Mouse (Mus musculus): Measurements from ENCODE around the gene Pde11a.

Pde11a gene

GRCm38 (mm10) chr2:76090506-76090905 is 248.1 kb downstream of the Pde11a start:
- DNase-seq (ENCODE audit: low spot score): no peak

DNA sequence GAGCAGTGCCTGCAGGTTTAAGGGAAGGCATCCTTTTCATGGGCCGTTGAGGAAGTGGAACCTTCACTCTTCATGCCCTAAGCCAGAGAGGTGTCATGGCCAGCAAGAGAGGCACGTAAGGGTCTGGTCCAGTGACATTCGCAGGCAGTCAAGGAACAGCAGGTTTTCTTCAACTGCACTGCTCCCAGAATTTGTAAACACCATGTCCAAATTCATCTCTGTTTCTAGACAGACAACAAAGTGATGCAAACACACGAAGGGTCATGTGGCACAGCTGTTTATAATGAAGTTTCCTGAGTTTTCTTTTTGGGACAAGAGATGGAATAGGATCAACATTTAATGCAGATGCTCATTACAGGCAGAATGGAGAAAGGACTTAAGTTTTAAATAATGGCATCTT is 249.7 kb downstream of the Pde11a start:
- DNase-seq (ENCODE audit: low spot score): no peak

DNA sequence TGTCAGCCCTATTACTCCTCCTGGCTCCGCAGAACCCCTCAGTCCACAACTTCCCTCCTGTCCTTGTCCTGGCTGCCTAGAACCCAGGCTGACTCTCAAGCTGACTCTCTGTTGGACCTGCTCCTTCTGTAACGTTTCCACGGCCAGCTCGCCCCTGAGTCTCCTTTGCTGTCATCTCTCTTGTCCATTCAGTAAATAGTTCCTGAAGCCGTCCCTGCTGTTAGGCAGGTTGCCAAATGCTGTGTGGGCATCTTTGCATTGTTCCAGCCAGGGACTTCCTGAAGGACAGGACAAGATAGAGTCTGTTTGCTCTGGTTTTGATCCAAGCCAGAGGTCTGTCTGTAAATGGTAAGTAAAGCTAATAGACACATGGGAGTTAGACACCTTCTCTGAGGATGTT is 250.2 kb downstream of the Pde11a start:
- DNase-seq (ENCODE audit: low spot score): no peak

- DNase-seq (ENCODE audit: low spot score): no peak
Observed at GRCm38 (mm10) chr2:76087170-76087569, 251.4 kb downstream of the Pde11a start.

DNA sequence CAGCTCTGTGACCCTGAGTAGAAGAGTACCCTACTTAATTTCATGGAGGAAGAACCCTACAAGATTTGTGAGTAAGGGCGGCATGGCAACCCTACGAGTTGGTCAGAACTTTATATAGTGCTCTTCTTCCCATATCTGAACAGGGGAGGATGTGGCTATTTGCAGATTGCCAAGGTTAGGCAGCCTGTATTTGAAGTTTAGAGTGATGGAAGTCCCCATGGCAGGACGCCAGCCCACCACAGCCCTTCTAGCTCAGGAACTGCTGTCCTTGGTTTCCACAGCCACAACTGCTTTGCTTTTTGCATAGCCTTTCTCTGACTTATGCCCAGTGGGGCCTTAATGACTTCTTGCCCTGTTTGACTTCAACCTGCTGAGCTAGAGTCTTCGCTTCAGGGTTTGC is 253.6 kb downstream of the Pde11a start:
- no peak for DNase-seq (ENCODE audit: low spot score)

DNA sequence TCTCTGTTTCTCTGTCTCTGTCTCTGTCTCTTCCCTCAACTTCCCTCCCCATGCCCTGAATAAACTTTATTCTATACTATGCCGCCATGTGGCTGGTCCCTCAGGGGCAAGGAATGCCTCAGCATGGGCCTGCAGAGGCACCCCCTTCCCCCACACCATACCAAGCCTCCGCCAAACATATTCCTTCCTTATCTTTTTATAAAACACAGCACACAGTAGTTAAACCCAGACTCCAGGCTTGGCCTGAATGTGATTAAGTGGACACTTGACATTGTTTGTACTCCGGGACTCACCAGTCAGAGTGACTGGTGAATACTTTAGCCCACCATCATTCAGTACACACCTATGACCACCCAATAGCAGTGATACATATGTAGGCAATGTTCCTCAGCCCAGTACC is 254.7 kb downstream of the Pde11a start:
- no peak for DNase-seq (ENCODE audit: low spot score)

- DNase-seq (ENCODE audit: low spot score): no peak
Observed at GRCm38 (mm10) chr2:76083396-76083795, 255.2 kb downstream of the Pde11a start.

GRCm38 (mm10) chr2:76081991-76082390 is 256.6 kb downstream of the Pde11a start:
- DNase-seq (ENCODE audit: low spot score): no peak

GRCm38 (mm10) chr2:76080549-76080948 is 258.0 kb downstream of the Pde11a start:
- DNase-seq (ENCODE audit: low spot score): no peak

DNA sequence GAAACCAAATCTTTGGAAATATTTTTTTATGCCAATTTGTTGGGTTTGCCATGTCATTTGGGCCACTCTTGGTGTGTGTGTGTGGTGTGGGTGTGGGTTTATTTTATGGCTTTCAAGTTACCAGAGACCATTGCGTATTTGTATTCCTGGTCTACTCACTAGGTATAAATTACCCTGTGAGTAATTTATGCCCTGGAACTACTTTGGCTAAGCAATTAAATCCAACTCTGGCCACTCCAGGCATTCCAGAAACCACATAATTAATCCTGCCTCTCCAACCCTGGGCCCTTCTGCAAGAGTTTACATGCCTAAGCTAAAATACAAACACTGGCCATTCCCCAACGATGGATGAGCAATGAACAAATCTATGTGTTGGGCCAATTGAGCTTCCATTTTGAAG is 261.7 kb downstream of the Pde11a start:
- DNase-seq (ENCODE audit: low spot score): no peak

- DNase-seq (ENCODE audit: low spot score): no peak
Observed at GRCm38 (mm10) chr2:76076047-76076446, 262.5 kb downstream of the Pde11a start.

GRCm38 (mm10) chr2:76073079-76073478 is 265.5 kb downstream of the Pde11a start:
- DNase-seq (ENCODE audit: low spot score): no peak

- peak; percentile 88 for DNase-seq (ENCODE audit: low spot score)
Observed at GRCm38 (mm10) chr2:76070432-76071306, 267.9 kb downstream of the Pde11a start.

DNA sequence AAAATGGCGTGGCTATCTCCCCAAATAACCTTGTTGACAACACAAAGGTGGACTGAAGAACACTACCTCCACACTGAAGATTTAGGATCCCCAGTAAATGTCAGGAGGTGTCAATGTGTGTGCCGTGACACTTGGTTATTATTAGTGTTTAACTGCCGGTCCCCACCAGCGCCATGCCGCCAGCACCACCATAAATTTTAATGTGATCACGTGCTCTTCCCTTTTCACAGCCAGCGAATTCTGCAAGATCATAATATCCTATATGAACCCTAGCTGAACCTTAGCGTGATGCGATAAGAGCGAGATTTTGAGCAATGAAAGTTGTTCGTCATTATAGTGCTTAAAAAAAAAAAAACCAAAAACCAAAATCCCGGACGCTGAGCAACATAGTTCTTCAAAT is 269.3 kb downstream of the Pde11a start:
- no peak for DNase-seq (ENCODE audit: low spot score)

GRCm38 (mm10) chr2:76068155-76068554 is 270.4 kb downstream of the Pde11a start:
- no peak for DNase-seq (ENCODE audit: low spot score)

- peak; percentile 21 for DNase-seq (ENCODE audit: low spot score)
Observed at GRCm38 (mm10) chr2:76067144-76067543, 271.4 kb downstream of the Pde11a start.

GRCm38 (mm10) chr2:76065292-76065691 is 273.3 kb downstream of the Pde11a start:
- no peak for DNase-seq (ENCODE audit: low spot score)

- DNase-seq (ENCODE audit: low spot score): peak; percentile 74
Observed at GRCm38 (mm10) chr2:76064078-76064477, 274.5 kb downstream of the Pde11a start.

- no peak for DNase-seq (ENCODE audit: low spot score)
Observed at GRCm38 (mm10) chr2:76060207-76060606, 278.4 kb downstream of the Pde11a start.

- no peak for DNase-seq (ENCODE audit: low spot score)
Observed at GRCm38 (mm10) chr2:76059595-76059994, 279.0 kb downstream of the Pde11a start.

DNA sequence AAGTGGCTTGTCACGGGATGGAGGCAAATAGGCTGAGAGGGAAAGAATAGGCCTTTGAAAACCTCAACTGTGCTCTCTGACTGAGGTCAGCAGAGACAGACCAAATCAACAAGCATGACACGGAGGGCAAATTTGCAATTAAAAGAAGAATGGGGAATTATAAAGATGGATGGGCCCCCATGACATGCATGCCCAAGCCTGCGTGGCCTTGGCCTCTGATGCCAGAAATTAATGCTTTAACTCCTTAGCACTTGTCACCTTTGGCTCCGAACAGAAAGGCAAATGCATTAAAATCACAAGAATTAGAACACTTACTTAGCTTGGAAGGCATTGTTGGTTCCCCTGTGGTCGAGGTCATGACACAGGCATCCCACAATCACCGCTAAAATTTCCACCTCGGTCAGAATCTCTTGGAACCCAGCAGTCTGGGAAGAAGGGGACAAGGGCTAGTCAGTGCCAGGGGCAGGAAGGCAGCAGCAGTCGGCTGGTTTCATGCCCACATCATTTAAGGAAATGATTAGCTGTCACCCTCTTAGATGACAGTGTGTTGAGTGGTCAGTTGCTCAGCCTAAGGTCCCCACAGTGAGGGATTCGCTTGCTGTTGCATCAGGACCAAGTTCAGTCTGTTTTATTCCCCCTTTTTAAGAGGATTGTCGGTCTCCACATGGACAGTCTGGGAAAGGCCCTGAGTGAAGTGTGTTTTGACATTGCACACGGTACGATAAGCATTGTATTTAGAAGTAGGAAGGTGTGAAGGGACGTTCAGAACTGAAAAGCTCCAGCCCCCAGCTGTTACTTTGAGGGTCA is 279.7 kb downstream of the Pde11a start:
- no peak for DNase-seq (ENCODE audit: low spot score)

DNA sequence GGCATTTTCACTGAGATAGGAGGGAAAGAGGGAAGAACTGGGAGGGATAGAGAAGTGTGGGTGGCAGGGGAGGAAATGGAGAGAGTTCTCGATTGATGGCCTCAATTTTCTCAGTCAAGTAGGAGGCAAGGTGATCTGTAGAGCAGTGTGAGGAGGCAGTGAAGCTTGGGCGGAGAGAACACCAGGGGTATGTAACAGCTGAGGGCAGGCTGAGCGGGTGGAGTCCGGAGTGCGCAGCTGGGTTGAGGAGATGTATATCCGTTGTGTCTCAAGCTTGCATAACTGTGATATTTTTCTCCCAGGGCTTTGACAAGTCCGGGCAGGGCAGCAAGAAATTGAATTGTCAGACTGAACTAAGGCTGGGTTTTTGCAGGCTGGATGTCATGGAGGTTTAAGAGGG is 281.0 kb downstream of the Pde11a start:
- DNase-seq (ENCODE audit: low spot score): no peak

GRCm38 (mm10) chr2:76053748-76054331 is 284.7 kb downstream of the Pde11a start:
- DNase-seq (ENCODE audit: low spot score): no peak

All from retina, embryonic 14.5 days (tissue).